Mouse (Mus musculus): ENCODE measurements around the gene Trmt5. TPM values are rescaled to one million over a fixed set of nuclear protein-coding genes. Genes with fewer than 3 reads are reported as not detected.

The Trmt5 gene
- 4.6 and 5.0 TPM in 2 replicates for polyA plus RNA-seq (2012; rRNA removed)

DNA sequence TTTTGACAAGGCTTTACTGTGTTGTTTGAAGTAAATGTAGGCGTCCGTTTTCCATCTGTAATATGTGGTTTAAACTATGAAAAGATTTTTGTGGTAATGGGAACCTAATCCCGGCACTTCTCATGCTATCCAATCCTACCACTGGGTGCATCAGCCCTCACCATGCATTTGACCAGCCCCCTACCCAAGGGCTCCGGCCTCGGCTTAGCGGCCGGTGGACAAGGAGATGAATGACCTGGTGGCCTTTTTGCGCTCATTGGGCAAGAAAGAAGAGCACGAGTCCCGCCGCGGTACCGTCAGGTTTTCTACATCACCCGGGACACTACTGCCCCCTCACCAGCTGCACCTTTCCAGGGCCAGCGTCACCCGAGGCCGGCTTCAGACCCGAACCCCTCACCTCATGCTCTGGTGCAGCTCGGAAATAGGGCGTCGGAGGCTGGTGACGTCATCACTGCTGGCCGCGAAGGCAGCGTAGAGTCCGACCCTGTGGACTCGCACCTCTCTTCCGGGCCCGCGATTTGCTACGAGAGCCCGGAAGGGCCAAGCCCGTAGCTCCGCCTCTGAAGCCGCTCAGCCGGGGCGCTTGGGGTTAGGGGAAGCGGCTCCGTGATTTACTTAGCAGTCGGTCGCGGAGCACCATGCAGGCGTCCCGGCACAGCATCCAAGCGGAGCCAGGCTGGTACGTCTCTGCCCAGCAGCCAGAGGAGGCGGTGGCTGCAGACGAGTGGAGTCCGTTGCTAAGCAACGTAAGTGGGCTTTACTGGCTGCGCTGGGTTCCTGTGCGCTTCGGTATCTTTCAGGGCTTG lies at the start of gene Trmt5, which contains the start of gene Slc38a6:
Gene Trmt5 (minus strand): TSS at position 424 of the 806 bp plus-strand sequence.
Gene Slc38a6 (plus strand): TSS at position 493 of the 806 bp plus-strand sequence.
- peak; percentile 79 for DNase-seq (ENCODE audit: low read depth, low spot score)
- WGBS, result under 1% methylated on average over 53 of the region's 53 CpGs

DNA sequence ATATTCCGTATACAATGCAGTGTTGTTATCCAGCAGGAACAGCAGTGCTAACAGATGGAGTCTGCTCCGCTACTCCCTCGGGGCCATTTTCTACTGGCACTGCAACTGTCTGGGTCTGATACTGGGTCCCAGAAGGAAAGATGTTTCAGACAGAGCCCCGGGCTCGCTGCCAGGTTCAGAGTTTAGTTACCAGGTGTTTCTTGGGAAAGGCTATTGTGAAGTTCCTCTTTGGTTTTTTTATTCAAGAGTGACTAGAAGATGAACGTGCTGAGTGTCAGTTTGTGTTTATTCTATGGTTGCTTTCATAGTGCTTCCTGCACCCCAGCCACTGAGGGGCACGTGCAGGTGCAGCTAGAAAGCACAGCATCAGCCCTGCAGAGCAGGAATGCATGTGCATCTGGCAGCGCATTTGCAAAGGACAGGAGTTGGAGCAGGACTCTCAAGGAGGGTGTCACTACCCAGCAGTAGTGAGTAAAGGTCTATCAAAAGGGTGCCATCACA lies 47.6 kb upstream of the Trmt5 start:
- DNase-seq (ENCODE audit: low read depth, low spot score), result no peak
- 51% methylated on average over 8 of the region's 8 CpGs for WGBS

DNA sequence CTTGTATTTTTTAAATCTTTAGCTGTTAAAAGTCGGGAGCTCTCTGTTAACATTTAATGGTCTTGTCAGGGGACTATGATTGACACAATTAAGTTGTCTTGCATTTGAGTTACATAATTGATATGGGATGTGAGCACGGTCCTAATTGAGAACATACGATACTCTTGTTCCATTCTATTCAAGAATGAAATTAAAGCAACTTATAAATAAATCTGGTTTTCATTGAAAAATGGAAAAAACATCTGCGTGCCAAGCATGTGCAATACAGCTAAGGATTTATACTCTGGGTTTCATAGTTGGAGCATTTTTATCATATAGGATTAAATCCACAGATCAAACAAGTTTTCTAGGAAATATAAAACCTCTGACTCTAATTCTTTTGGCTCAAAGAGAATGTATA lies 46.2 kb upstream of the Trmt5 start:
- no peak for DNase-seq (ENCODE audit: low read depth, low spot score)
- WGBS, result 85% methylated on average over 4 of the region's 4 CpGs

DNA sequence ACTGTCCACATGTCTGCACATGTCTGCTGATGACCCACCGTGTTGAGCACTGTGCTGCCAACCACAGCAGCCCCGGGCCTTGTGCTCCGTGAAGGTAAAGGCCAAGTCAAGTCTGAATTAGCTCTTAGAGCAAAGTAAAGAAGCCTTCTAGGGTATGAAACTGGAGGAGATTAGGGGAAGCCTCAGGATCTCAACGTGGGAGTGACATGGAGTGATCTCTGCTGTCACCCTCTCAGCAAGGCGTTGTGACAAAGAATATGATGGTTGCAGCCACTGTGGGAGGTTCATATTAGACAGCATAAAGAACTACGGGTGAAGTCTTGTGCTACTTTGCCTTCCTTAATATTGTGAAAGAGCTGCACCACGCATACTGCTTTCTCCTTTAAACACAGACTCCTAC lies 43.7 kb upstream of the Trmt5 start:
- 92% methylated on average over 7 of the region's 7 CpGs for WGBS
- no peak for DNase-seq (ENCODE audit: low read depth, low spot score)

DNA sequence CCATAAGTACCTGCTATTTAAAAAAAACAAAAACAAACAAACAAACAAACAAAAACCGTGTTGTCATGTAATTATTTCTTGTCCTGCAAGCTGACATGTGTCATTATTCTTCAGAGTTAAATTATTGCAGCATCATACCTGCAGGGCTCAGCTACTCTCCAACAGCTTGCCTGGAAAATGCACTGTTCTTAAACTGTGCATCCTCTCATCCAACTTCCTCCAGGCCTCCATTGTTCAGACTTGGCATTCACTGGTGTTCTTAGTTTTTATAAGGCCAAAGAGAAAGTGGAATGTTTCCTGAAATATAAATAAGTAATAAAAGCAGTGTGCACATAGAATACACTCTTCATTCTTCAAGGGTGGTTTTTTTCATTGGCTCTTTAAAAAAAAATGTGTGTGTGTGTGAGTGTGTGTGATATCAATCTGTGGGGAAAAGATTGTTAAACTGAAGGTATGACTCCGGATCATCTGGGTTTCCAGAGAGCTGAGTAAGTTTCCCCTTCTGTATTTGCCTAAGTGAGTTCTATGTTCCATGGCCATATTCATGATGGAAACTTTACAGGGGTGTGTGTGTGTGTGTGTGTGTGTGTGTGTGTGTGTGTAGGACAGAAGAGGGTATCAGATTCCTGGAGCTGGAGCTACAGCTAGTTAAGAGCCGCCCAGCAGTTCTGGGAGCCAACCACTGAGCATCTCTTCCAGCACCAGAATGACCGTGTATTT lies 42.1 kb upstream of the Trmt5 start:
- no peak for DNase-seq (ENCODE audit: low read depth, low spot score)
- 59% methylated on average over 4 of the region's 4 CpGs for WGBS

DNA sequence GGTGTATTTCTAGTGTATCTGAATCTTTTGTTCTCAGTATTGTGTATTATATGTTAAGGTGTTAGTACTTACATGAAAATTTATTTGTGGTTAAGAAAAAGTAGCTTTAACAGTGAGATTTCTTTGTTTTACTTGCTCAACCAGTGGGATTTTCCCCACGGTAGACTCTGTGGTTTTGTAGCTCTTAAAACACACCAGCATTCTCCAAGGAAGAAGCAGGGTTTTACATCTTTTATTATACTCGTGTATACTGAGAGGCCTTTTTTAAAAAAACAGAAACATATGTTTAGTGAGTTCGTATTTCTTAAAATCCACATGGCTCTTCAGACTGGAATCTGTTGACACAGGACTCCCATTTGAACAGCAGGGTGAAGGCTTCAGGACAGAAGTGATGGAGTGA lies 40.9 kb upstream of the Trmt5 start:
- 81% methylated on average over 3 of the region's 3 CpGs for WGBS
- DNase-seq (ENCODE audit: low read depth, low spot score), result no peak

DNA sequence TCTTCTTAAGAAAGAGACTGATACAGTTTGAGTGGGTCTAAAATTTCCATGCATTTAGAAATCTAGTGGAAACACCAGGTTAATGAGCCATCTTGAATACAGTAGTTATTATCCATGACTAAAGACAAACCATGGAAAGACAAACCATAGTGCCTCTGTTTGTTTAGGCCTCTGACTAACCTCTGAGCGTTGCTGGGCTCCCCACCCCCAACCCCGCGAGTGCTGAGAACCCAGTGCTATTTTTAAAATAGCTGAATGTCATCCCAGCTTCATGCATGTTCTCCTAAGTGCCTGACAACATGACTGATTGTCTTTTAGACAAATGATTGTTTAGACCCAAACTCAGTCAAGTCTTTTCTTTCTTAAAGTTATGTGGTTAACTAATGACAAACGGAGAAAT lies 39.1 kb upstream of the Trmt5 start:
- no peak for DNase-seq (ENCODE audit: low read depth, low spot score)
- 44% methylated on average over 4 of the region's 4 CpGs for WGBS

DNA sequence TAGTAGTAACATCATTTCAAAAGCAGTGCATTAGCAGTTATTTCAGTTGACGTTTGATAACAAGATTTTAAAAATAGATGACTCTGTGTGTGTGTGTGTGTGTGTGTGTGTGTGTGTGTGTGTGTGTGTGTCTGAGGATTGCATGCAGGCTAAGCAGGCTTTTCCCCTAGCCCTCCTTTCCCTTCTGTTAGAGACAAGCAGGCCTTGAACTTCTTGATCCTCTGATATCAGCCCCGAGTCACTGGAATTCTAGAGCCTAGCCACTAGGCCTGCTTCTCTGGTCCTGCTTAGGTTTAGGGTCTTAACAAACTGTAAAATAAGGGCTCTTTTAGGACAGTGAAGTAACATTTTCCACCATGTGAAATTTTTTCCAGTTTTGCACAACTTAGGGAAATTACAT lies 38.7 kb upstream of the Trmt5 start:
- DNase-seq (ENCODE audit: low read depth, low spot score), result no peak
- 64% methylated on average over 2 of the region's 2 CpGs for WGBS

DNA sequence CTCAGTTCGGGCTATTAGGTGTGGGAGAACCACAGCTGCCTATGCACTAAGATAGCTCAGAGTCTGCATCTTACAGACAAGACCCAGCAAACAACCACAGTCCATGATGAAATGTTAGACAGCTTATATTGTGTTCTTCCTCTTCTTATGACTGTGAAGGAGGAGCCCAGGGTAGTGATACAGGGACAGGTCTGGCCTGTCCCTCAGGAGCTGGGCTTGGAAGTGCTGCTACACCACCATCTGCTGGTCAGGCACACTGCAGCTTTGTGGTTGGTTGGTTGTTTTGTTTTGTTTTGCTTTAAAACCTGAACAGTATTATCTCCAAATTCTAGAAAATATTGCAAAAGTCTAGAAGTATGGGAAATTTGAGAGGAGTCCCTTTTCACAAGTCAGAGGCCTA lies 38.2 kb upstream of the Trmt5 start:
- no peak for DNase-seq (ENCODE audit: low read depth, low spot score)
- 90% methylated on average over 1 of the region's 1 CpGs for WGBS

DNA sequence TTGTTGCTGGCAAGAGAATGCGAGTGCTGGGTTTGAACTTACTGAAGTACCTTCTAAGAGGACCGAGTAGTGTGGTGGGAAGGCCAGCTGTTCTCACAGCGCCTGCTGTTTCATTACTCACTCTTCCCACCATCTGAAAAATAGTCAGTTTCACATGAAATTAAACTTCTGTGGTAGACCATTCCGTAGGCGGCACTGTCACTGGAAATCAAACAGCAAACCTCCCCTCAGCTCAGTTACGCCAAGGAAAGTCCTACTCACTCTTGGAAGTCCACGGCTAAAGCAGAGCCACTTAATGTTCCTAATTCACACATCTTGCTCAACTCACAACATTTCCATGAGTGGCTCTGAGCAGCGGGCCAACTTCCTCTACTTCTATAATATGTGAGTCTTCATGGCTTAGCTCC lies 37.7 kb upstream of the Trmt5 start:
- 81% methylated on average over 8 of the region's 8 CpGs for WGBS
- DNase-seq (ENCODE audit: low read depth, low spot score), result no peak

DNA sequence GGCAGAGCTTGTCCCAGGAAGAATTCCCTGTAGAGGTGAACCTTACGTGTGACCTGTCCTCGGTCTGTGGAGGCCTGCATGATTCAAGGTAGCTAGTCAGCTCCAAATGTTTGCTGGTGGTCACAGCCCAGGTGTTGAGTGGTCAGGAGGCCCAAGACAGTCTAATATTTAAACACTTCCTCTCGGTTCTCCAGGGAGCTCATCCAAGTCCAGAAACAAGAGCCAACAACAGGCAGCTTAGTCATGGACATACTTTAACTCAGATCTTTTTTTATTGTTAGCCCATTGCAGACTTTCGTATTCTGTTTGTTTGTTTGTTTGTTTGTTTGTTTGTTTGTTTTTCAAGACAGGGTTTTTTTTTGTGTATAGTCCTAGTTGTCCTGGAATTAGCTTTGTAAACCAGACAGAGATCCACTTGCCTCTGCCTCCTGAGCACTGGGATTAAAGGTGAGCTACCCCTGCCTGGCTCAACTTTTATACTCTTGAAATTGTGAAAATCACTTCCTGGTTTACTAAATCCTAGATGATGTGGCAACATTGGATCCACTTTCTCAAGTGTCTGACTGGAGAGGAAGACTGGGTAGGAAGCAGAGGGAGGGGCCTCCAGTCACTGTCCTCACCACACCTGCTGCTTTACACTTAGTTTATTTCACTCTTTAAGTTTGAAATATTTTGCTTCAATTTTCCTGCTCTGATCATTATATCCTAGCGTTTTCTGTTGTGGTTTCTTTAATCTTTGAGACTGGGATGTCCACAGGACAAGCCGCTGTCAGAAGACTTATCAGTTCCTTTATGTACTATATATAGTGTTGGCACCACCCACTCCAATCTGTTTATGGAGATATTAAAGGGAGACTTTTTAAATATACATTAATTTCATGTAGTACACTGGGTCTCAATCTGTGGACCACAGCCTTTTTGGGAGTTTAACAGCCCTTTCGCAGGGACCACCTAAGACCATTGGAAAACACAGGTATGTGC lies 31.5 kb upstream of the Trmt5 start:
- WGBS, result 83% methylated on average over 7 of the region's 7 CpGs
- DNase-seq (ENCODE audit: low read depth, low spot score), result no peak

DNA sequence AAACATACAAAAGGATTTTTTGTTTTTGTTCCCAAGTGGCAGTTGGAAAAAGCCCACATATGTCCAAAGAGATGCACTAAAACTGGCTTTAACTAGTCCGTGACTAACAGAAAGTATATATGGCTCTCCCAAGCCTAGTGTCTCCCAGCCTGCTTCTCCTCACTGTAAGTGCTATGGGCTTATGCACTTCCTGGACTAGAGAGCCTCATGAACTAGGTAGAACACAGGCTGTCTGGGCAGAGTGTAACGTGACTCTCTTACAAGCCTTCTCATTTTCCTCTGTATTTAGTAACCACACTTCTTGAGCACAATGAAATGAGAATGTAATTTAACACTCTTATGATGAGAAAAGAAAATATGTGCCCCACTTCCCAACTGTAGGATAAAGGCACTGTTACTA lies 22.2 kb upstream of the Trmt5 start:
- no peak for DNase-seq (ENCODE audit: low read depth, low spot score)
- WGBS, result 90% methylated on average over 2 of the region's 2 CpGs

DNA sequence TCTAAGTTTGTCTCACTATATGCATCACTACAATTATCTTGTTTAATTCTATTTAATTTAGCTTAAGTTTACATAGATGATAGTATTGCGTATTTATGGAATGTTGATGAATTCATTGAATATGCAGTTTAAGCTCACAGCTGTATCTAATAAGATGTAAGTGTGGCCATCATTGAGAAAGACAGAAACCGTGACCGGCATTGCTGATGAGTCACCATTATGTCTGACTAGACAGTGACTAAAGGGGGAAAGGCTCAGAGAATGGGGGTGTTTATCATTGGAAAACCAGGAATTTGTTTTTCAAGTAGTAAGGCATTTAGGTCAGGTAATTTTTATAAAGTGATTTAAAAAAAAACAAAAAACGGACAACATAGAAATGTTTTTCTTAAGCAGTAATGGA lies 21.2 kb upstream of the Trmt5 start:
- DNase-seq (ENCODE audit: low read depth, low spot score), result no peak
- 90% methylated on average over 4 of the region's 4 CpGs for WGBS

DNA sequence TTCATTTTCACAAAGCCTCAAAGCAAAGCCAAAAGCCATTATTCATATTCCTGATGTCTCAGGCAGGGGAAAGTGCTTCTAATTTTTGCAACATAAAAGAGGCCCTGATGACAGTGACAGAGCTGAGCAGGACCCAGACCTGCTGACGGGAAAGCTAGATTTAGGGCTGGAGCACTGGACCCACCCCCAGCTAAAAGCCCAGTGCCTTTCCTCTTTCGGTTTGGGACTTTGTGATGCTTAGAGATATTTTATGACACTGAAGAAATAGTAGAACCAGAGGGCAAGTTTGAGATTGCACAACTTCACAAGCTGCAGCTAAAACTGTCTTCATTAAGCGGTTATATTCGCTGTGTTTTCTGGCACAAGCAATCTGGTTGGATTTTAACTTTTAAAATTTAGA lies 18.1 kb upstream of the Trmt5 start:
- 63% methylated on average over 4 of the region's 4 CpGs for WGBS
- DNase-seq (ENCODE audit: low read depth, low spot score), result no peak

DNA sequence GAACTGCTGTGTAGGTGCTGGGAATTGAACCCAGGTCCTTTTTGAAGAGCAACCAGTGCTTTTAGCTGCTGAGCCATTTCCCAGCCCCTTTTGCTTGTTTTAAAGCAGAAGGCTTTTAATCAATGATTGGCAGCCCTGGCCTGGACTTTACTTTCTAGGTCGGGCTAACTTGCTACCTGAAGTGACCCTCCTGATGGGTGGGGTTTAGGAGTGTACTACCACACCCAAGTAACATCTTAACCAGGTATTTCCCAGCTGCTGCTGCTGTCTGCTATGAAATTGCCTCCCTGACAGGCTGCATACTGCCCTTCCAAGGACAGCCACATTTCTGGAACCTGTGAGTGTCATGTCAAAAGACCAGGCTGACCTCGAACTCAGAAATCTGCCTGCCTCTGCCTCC lies 14.0 kb upstream of the Trmt5 start:
- WGBS, result 64% methylated on average over 2 of the region's 2 CpGs
- DNase-seq (ENCODE audit: low read depth, low spot score), result no peak

DNA sequence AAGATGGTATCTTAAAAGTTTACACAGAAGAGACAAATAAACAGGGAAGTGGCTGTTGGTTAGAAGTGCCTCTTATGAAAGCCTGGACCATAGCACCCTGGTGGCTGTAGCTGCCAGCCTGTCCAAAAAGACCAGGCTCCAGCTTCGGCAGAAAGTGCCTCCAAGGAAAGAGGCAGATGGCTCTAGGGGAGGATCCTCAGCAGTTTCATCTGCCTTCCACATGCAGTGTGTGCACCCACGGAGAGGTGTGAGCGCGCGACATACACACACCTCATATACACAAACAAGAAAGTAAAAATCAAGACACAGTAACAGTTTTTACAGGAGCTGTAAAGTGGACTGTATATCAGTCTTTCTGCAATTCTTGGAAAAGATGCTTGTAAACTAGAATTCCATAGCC lies 12.1 kb upstream of the Trmt5 start:
- WGBS, result 86% methylated on average over 5 of the region's 5 CpGs
- no peak for DNase-seq (ENCODE audit: low read depth, low spot score)

DNA sequence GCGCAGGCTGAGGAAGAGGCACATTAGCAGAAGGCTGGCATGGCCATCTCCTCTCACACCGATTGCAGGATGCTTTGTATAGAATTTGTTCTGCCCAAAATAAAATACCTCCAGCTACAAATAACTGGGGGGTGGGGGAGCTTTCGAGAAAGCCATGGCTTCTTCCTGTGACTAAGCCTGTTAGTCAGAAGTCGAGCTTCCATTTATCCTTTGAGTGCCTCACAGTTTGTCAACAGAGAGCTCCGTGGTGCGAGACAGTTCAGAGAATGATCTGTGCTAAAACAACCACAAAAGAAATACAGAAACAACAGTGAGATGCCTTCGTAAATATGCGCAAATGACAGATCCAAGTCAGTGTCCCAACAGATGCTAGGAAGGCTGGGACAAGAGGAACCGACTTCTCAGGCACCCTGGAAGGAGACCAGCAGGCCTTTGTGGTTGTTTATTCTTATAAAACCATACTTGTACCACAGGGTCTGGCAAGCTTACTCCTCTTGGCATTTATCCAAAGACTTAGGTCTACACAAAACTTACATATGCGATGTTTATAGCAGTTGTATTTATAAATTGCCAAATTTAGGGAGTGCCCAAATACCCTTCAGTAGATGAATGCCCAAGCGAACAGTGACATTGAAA lies 9.1 kb upstream of the Trmt5 start:
- no peak for DNase-seq (ENCODE audit: low read depth, low spot score)
- WGBS, result 74% methylated on average over 11 of the region's 11 CpGs

DNA sequence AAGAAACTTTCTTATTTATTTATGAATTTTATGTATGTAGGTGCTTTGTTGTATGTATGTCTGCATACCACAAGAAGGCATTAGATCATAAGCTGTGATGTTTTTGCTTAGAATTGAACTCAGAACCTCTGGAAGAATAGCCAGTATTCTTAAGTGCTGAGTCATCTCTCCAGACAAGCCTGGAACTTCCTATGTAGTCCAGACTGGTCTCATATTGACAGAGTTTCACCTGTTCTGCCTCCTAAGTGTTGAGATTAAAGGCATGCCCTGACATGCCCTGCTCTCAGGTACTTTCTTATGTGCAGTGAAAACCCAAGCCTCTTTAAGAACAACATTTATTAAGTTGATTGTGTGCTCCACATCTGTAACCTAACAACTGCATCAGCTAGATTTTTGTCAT lies 8.4 kb upstream of the Trmt5 start:
- no peak for DNase-seq (ENCODE audit: low read depth, low spot score)

DNA sequence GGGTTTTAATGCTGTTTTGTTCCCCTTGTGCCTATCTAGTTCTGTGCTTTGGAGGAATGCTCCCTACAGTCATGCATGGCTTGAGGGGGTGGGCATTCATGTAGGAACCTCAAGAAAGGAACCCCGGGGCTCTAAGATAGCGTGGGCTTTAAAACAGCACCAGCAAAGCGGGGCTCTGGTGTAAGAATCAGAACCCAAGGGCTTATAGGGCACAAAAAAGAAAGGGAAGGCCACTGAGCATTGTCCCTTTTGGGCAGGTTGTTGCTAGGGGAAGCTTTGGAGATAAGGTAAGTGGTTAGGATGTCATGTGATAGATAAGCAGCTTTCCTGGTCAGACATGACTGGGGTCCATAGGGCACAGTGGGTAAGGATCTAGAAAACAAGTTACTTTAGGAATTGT lies 2.1 kb upstream of the Trmt5 start:
- DNase-seq (ENCODE audit: low read depth, low spot score), result no peak
- WGBS, result 97% methylated on average over 3 of the region's 3 CpGs

Measured in large intestine, adult 2 months (tissue).